25 mouse cellular contexts compared by ENCODE assay signal in genomic region chr1:25815491-25815890, GRCm38 (mm10). TPM values are rescaled to one million over a fixed set of nuclear protein-coding genes. Genes with fewer than 3 reads are reported as not detected.
"Had no signal": no experiment of that assay in that cellular context is flagged by ENCODE, and none has a peak within 500 bp of the region (broad histone marks: within the 10 kb centered on the region; RNA-seq: fewer than 3 reads in every experiment).

No protein-coding gene starts in this region.

- H3K9ac ChIP-seq: embryonic facial prominence, embryonic 12.5 days; embryonic facial prominence, embryonic 13.5 days; embryonic facial prominence, embryonic 15.5 days; forebrain, embryonic 12.5 days; forebrain, embryonic 13.5 days; forebrain, embryonic 15.5 days; forebrain, postnatal 0 days had no signal

- H3K9me3 ChIP-seq: embryonic facial prominence, embryonic 10.5 days; embryonic facial prominence, embryonic 12.5 days; embryonic facial prominence, embryonic 13.5 days; embryonic facial prominence, embryonic 15.5 days; forebrain, embryonic 10.5 days; forebrain, embryonic 12.5 days; forebrain, embryonic 13.5 days; forebrain, embryonic 15.5 days; heart, embryonic 10.5 days had no signal

- H3K4me1 ChIP-seq: embryonic facial prominence, embryonic 10.5 days; embryonic facial prominence, embryonic 12.5 days; embryonic facial prominence, embryonic 13.5 days; embryonic facial prominence, embryonic 15.5 days; forebrain, embryonic 12.5 days; forebrain, embryonic 13.5 days; heart, embryonic 10.5 days had no signal

- H3K27ac ChIP-seq: embryonic facial prominence, embryonic 10.5 days; embryonic facial prominence, embryonic 12.5 days; embryonic facial prominence, embryonic 13.5 days; embryonic facial prominence, embryonic 15.5 days; forebrain, embryonic 10.5 days; forebrain, embryonic 12.5 days; forebrain, embryonic 13.5 days; forebrain, embryonic 15.5 days; gastrocnemius, adult 2 months; heart, adult 2 months; heart, embryonic 10.5 days had no signal

- H3K4me2 ChIP-seq: embryonic facial prominence, embryonic 12.5 days; embryonic facial prominence, embryonic 13.5 days; embryonic facial prominence, embryonic 15.5 days; forebrain, embryonic 12.5 days; forebrain, embryonic 13.5 days; forebrain, embryonic 15.5 days had no signal

- H3K4me3 ChIP-seq: embryonic facial prominence, embryonic 10.5 days; embryonic facial prominence, embryonic 12.5 days; embryonic facial prominence, embryonic 13.5 days; embryonic facial prominence, embryonic 15.5 days; erythroblast, embryonic 14.5 days; forebrain, embryonic 10.5 days; forebrain, embryonic 12.5 days; forebrain, embryonic 13.5 days; forebrain, embryonic 15.5 days; gastrocnemius, adult 2 months; heart, adult 2 months; heart, embryonic 10.5 days had no signal

- H3K36me3 ChIP-seq: embryonic facial prominence, embryonic 10.5 days; embryonic facial prominence, embryonic 12.5 days; embryonic facial prominence, embryonic 13.5 days; embryonic facial prominence, embryonic 15.5 days; forebrain, embryonic 10.5 days; forebrain, embryonic 12.5 days; forebrain, embryonic 15.5 days; heart, embryonic 10.5 days had no signal

- DNase-seq: cerebellum, adult 8-10 months; cerebellum, postnatal 25 days; embryo, embryonic 11 days; forebrain, postnatal 0 days; gastrocnemius, adult 2 months; gastrocnemius, postnatal 10 days; gastrocnemius, postnatal 14 days; gastrocnemius, postnatal 25 days; gastrocnemius, postnatal 36 days; heart, adult 11 months; heart, adult 18-20 months; heart, adult 2 months had no signal

- H3K27me3 ChIP-seq: embryonic facial prominence, embryonic 12.5 days; embryonic facial prominence, embryonic 13.5 days; embryonic facial prominence, embryonic 15.5 days; forebrain, embryonic 12.5 days; forebrain, embryonic 13.5 days; forebrain, embryonic 15.5 days had no signal

- ATAC-seq: forebrain, embryonic 13.5 days; forebrain, embryonic 14.5 days; forebrain, embryonic 15.5 days; forebrain, embryonic 16.5 days; forebrain, postnatal 0 days had no signal

RNA-seq across cellular contexts. Expression of gene Adgrb3, which starts 14.0 kb away (rescaled TPM):
- polyA plus RNA-seq: erythroblast, embryonic 14.5 days; gonadal fat pad, adult 2 months; heart, adult 2 months had no signal
